Mouse (Mus musculus) fibroblast of lung, adult 2 months (primary cell): ENCODE data around the gene Pfkfb4.

ENCODE experiments used
- DNase-seq: peaks from one replicate; pipeline ENCODE4 v3.0.0-alpha.2; 2011; ENCODE audit warnings: low read depth

Pfkfb4 gene

DNA sequence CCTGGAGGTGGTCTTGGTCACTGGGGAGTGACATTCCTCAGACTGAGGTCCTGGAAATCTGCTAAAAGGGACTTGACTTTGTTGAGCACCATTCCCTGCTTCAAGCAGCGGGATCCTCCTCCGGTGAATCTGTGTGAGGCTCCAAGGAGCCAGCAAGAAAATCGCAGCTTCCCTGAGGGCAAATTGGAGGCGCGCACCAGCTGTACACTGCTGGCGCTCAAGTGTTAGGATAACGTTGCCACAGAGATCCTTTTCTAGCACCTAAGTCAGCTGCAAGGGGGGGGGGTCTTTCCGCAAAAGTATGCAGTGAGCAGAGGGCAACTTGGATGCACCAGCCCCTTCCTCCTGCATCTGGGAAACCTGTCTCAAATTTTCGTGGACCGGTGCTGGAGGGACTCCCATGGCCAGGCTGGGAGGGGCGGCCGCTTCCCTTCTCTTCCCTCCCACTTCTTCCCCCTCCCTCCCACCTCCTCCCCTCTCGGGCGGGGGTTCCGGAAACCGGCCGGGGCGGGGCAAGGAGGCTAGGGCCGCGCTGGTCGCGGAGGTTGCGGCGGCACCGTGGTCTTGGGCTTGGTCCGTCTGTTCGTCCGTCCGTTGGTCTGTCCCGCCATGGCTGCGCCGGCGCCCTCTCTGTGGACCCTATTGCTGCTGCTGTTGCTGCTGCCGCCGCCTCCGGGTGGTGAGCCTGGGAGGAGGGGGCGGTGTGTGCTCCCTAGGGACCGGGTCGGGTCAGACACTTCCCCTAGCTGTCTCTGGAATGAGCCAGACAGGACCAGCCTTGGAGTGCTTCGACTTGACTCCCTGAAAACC is 46.7 kb downstream of the Pfkfb4 start, which contains the start of gene Shisa5:
Gene Shisa5, plus strand, starts transcription at position 480 of the 810 bp plus-strand sequence.
- no peak for DNase-seq

DNA sequence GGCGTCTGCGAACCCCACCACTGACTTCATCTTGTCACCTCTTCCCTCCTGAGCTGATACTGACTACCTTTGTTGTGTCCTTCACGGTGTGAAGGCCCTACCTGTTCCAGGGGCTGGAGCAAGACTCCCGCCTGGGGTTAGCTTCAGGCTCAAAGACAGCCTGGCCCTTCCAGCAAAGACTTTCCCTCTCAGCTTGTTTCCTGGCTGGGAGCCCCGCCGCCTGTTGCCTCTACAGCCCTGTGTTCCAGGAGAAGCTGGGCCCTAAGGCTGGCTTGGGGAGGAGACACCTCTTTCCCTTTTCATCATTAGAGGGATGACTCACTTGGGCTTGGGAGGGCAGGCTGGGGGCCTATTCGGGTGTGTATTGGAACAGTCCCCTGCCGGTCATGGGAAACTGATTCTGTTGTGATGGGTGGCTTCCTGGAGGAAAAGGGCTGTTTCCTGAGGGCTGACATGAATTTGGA is 47.4 kb downstream of the Pfkfb4 start:
- peak; percentile 58 for DNase-seq

DNA sequence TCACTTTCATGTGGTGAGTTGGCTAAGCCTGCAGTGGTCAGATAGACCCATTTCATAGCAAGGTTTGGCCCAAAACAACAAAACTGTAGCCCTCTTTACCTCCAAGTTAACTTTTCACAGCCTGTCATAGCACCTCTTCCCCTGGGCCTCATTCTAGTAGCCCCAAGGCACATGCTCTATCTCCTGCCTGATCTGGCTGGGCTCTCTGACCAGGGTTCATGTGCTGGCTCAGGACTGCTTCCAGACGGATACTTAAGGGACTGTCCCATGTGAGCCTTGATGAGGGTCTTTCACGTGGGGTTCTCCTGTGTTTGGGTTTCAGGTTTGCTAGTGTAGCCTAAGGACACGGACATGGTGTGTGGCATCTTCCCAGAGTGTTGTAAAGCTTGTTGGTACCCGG is 48.1 kb downstream of the Pfkfb4 start:
- no peak for DNase-seq

DNA sequence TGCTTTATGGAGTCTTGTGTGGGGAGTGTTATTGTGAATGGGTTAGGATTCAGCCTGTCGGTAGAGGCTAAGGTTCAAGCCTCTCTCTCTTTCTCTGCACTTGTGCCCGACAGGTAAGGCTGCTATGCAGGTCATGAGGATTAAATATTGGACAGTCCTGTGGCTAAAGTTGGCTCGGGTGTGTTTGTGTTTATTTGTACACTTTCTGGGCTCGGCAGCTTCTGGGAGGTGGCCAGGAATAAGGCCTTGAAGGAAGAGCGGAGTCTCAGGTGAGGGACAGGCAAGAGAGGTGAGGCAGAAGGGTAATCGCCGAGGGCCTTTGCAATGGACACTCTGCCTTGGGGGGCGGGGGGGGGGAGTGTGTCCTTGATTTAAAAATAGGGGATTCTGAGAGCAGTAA is 48.6 kb downstream of the Pfkfb4 start:
- no peak for DNase-seq

DNA sequence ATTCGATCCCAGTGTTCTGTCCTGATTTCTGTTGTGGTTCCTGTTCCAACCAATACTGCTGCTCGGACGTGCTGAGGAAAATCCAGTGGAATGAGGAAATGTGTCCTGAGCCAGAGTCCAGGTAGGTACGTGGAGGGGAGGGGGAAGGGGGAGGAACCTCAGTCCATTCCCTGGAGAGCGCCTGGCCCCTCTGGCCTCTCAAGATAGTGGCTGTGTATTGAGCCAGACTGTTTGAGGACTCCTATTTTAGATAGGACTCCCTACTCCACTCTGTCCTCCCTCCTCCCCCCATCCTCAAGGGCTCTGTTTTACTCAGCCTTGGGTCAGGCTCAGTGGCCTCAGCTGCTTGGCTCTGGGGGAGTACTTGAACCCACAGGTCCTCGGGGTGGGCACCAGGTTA is 49.3 kb downstream of the Pfkfb4 start:
- no peak for DNase-seq

DNA sequence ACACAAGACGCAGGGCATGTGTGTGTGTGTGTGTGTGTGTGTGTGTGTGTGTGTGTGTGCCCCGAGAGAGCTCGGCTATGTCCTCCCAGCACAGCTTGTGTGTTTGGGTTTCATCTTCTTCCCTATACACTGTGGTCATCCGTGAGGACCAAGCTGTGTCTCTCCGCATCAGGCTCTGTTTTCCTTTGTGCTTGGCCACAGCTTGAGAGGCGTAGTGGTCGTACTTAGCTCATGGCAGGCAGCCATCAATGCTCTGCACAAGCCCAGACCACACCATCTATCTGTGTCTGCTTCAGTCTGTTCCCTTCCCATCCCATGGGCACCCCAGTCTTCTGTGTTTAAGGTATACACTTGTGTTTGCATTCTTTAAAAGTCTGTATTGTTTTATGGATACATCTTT is 49.8 kb downstream of the Pfkfb4 start:
- DNase-seq: no peak

DNA sequence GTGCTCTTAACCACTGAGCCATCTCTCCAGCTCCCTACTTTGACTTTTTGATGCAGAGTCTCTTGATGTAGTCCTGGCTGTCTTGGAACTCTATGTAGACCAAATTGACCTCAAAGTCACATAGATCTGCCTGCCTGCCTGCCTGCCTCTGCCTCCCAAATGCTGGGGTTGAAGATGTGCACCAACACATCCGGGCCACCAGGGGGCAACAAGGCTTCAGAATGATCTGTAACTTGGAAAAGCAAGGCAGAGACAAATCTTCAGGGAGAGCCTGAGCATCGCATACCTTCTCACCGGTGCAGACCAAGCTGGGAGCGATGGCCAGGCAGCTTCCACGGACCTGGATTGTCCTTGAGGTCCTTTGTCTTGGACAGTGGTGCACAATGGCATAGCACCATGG is 54.7 kb downstream of the Pfkfb4 start:
- DNase-seq: no peak

DNA sequence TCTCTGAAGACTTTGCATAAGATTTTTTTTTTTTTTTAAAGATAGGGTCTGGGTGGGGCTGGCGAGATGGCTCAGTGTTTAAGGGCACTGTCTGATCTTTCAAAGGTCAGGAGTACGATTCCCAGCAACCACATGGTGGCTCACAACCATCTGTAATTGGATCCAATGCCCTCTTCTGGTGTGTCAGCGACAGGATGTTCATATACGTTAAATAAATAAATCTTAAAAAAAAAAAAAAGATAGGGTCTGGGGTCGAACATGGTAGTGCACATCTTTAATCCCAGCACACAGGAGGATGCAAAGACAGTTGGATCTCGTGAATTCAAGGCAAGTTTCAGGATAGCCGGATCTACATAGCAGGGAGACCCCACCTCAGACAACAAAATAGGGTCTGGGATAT is 57.7 kb downstream of the Pfkfb4 start:
- no peak for DNase-seq

DNA sequence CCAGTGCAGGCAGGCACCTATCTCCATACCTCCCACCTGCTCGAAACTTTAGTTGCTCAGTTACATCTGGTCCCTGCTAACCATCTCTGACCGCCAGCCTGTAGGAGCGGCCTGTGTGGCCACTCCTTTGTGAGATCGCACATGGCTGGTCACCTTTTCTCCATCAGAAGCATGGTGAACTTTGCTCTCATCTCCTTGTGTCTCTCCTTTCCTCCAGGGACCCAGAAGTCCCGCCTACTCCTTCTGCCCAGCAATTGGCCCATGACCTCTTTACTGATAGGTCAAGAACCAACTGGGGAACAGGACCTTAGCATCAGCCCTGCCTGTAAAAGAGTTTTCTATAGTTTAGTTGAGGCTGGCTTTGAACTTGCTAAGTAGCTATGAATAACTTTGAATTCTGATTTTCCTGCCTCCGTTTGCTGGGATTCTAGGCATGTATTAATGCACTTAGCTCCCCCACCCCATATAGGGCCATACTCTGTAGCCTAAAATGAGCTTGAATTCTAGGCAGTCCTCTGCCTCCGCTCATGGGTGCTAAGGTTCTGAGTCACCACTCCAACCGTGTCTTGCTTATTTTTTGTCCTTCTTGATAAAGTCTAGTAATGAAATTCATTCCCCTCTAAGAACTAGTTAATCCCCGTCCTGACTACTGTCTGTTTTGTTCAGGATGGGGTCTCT is 58.6 kb downstream of the Pfkfb4 start:
- no peak for DNase-seq

DNA sequence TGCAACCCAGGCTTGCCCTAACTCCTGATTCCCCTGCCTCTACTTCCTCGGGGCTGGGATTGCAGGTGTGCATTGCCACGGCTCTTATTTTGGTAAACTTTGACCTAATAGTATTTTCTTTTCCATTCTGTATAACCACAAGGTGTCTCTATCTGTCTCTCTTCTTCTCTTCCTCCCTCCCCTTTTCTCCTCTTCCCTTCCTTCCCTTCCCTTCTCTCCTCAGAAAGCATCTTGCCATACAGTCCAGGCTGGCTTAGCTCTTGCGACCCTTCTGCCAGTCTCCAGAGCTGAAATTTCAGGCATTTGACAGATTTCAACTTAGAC is 59.1 kb downstream of the Pfkfb4 start:
- DNase-seq: no peak

DNA sequence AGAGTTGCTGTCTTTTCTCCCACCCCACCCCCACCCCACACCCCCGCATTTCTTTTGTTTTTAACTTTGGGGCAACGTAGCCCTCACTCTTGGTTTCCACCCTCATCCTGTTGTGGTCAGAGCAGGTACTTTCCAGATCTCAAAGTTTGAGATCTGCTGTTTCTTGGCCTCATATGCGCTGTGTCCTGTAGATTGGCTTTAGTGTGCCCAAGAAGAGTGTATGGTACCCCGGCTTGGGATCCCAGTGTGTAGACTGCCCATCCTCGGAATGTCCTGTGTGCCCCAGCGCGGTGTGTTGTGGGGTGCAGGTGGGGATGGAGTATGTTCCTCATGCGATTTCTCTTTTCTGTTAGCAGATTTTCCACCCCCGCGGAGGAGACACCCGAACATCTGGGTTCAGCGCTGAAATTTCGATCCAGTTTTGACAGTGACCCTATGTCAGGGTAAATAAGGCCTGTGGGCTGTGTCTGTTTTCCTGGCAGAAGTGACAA is 59.5 kb downstream of the Pfkfb4 start:
- no peak for DNase-seq

DNA sequence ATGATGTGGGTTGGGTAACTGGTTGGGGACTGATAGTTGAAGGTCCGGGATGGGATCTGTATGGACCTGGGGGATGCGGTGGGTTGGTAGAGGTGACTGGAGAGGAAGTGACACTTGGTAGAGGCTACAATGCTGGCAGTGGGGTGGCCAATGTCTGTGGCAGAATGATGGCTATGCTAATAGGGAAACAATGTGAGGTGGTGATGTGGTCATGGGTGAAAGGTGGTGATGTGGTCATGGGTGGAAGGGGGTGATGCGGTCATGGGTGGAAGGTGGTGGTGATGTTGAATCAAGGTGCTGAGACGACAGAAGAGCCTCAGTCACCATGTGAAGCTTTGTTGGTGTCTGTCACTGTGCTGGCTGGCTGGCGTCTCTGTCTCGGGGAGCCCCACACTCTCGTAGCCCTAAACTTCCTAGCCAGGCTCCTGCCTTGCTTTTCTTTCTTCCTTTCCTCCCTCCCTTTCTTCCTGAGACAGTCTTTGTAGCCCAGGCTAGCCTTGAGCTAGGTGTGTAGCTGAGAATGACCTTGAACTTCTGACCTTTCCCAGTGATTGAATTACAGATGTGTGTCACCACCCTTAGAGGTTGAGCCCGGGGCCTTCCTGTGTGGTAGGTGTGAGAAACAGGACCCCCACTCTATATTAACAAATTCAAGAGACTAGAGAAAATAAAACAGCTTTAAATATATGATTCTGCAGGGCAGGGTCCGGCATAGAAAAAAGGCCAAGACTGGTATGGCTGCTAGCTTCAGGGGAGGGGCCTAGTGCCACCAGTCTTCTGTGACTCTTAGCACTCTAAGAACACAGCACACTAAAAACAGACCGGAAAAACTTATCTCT is 60.3 kb downstream of the Pfkfb4 start:
- no peak for DNase-seq

DNA sequence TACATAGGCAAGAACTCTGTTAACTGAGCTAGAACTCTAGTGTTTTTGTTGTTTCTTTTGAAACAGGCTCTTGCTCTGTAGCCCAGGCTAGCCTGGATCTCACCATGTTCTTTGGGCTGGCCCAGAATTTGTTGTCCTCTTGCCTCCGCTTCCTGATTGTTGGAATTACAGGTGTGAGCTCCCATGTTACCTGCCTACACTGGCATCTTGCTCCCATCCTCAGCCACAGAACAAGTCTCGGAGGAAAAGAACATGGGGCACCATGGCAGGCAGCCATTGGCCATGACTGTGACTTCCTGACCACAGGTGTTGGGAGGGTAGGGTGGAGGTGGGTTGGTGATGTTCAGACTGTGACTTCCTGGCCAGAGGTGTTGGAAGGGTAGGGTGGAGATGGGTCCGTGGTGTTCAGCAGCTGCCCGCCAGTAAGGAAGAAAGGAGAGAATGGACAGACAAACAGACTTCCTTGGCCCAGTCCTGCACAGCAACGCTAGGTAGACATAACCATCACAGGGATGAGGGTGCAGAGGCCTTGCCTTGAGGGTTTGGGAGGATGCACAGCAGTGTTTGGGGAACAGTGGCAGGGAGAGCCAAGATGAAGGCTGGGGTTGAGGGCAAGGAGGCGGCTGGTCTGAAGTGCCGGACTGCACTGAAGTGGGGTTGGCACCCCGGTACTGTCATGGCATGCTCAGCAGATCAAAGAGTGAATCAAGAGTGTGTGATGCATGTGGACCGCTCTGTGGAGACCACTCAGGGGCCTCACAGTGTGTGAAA is 61.1 kb downstream of the Pfkfb4 start:
- DNase-seq: no peak

DNA sequence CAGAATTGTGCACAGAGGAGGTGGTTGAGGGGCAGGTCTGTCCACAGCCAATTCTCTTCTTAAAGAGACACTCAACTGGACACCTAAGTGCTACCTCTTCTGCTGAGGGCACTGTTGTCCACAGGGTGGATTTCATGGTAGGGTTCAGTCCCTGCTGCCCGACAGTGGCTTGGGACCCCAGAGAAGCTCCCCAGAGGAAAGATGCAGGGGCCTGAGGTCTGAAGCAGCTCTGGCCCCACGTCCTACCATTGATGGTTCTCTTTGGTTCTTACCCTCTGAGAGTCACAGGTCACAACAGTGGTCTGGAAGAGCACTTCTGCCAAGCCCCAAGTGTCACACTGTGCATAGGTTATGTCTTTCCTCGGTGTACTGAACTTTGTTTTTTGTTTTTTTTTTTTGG is 61.8 kb downstream of the Pfkfb4 start:
- no peak for DNase-seq

DNA sequence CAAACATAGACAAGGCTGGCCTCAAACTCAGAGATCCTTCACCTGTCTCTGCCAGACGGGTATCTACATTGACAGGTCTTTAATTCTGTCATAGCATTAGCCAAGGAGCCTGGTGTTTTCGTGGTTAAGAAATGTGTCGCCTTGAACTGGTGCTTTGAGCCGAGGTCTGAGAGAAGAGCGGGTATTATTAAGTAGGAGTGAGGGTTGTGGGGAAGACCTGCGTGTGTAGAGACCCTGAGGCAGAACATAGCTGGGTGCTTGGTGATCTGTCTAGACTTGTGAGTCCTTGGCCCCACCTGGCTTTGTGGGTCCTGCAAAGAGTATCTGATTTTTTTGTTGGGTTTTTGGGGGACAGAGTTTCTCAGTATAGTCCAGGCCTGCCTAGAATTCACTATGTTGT is 62.3 kb downstream of the Pfkfb4 start:
- DNase-seq: no peak

DNA sequence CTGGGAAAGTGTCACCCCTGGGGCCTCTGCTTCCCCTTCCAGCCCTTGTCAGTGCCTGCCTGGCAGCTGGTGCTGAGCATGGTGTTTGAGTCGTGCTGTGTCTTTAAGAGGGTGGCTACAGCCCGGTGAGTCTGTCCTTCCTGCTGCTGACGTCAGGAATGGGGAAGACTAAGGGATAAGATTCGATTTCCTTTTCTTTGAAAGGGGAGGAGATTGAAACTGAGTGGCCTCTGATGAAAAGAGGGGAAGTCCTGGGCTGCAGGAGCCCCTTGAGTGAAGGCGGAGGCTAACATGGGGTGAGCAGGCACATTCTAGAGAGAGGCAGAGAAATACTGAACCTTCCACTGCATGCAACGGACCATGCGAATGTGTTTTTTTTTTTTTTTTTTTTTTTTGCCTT is 63.1 kb downstream of the Pfkfb4 start:
- peak; percentile 59 for DNase-seq

DNA sequence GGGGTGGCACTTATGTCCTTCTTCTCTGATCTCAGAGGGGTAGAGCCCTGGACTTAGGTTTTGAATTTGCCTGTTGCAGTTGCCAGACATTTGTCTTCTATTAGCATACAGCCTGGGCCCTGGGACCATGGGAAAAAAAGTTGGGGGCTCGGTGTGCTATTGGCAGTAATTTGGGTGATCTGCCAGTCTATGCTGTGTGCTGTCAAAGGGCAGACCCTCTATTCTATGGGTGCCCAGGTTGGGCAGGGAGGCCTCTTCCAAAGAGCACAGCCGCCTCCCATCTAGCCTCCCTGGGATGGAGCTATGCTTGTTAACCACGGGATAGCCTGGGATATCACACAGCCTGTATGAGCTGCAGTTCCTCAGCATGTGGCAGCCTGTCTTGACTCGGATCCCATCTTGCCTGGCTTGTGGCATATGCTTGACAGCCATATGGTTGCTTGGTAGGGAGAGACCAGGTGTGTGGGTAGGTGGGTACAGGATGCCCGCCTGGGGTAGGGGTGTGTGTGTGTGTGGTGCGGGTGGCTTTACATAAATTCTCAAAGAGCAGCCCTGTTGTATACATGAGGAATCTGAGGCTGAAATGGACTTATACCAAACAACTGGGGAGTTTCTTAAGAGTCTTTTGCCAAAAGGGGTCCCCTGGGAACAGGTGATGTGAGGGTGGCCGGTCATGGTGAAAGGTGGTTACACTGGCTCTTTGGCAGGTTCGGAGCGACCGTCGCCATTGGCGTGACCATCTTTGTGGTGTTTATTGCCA is 63.9 kb downstream of the Pfkfb4 start:
- DNase-seq: no peak

DNA sequence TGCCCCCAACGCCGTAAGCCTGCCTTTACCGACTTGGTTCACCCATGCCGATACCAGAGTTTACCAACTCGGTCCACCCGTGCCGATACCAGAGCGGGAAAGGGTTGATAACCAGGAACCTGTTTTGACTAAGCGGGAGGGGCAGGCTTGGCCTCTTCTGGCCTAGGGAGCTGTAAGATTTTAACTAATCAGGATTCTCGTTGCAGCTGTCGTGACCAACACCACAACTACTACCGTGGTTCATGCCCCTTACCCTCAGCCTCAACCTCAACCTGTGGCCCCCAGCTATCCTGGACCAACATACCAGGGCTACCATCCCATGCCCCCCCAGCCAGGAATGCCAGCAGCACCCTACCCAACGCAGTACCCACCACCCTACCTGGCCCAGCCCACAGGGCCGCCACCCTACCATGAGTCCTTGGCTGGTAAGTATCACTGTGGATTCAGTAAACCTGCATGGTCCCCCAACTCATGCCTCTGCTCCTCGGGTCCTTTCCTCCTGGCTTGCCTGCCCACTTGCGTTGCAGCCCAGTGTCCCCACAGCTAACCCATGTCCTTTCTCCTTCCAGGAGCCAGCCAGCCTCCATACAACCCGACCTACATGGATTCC is 64.6 kb downstream of the Pfkfb4 start:
- no peak for DNase-seq

DNA sequence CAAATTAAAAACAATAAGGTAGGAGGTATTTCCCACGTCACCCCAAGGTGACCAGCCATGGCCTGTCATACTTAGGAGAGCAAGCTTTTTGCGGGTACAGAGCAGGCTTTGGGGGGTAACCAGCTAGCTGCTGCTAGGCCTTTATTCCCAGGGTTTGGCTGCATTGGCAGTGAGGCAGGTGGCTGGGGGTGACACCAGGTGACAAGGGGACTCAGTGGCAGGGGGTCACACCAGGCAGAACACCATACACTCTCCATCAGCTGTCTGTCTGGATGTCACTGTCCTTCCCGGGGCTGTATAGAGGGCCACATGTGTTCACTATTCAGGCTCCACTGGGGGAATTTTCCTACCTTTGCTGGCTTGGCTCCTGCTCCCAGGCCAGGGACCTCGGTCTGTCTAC is 65.3 kb downstream of the Pfkfb4 start:
- no peak for DNase-seq

DNA sequence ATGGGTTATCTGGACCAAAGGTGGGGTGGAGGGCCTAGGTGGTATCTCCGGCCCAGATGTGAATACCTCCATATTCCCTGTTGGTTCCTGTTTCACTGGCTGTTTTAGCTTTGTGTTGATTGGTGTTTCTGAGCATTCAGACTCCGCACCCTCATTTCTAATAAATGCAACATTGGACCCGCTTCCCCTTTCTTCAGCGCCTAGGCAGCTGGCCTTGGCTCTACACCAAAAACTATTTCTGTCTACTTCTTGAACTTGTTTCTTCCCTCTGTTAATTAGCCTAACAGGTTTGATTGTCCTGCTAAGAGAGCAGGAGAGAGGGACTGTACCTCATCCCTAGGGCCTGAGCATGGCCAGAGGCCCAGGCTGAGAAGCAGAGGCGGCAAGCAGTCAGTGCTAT is 66.0 kb downstream of the Pfkfb4 start:
- DNase-seq: no peak
